Mouse (Mus musculus) heart, embryonic 11.5 days (tissue): ENCODE data around the gene Zbtb20. TPM values are rescaled to one million over a fixed set of nuclear protein-coding genes. Genes with fewer than 3 reads are reported as not detected.

Experiments
- ATAC-seq: fragments of 200-750 bp; cut with Nextera tagmentation; replicated peaks from 2 replicates; pipeline ENCODE4 v1.8.0; 2017; ENCODE audit warnings: moderate library complexity; ENCODE audit not compliant: insufficient number of reproducible peaks, low FRiP score, low TSS enrichment
- H3K27ac ChIP-seq: fragments of 300-500 bp; sonication (generic); 2 replicates; pipeline ENCODE4 v1.5.1; 2014; ENCODE audit warnings: mild to moderate bottlenecking, low read depth, low read length
- H3K27me3 ChIP-seq: fragments of 300-500 bp; sonication (generic); 2 replicates; pipeline ENCODE4 v1.6.1; 2014; ENCODE audit warnings: mild to moderate bottlenecking, low read length, mixed read lengths; ENCODE audit not compliant: control insufficient read depth, insufficient read depth
- H3K36me3 ChIP-seq: fragments of 300-500 bp; sonication (generic); 2 replicates; pipeline ENCODE4 v1.6.1; 2014; ENCODE audit warnings: mild to moderate bottlenecking, low read length, moderate library complexity, mixed read lengths; ENCODE audit not compliant: control insufficient read depth, insufficient read depth
- H3K4me1 ChIP-seq: fragments of 300-500 bp; sonication (generic); 2 replicates; pipeline ENCODE4 v1.6.1; 2014; ENCODE audit warnings: low read length; ENCODE audit not compliant: control insufficient read depth, insufficient read depth
- H3K4me2 ChIP-seq: fragments of 300-500 bp; sonication (generic); 2 replicates; pipeline ENCODE4 v1.6.1; 2014; ENCODE audit warnings: mild to moderate bottlenecking, moderate library complexity
- H3K4me3 ChIP-seq: fragments of 300-500 bp; sonication (generic); 2 replicates; pipeline ENCODE4 v1.5.1; 2014; ENCODE audit warnings: low read depth, low read length
- H3K9ac ChIP-seq: fragments of 300-500 bp; sonication (generic); 2 replicates; pipeline ENCODE4 v1.6.1; 2014; ENCODE audit warnings: mild to moderate bottlenecking, low read depth, low read length, moderate library complexity
- H3K9me3 ChIP-seq: fragments of 300-500 bp; sonication (generic); replicated peaks from 2 replicates; pipeline ENCODE4 v1.6.1; 2016; ENCODE audit warnings: low read length; ENCODE audit not compliant: control insufficient read depth
- WGBS: fragments of 180-500 bp; shearing (Covaris S2); extraction: QIAGEN DNeasy Blood & Tissue Kit; methylation state at CpG from one replicate; pipeline ENCODE4 v1.1.7; 2014; ENCODE audit not compliant: insufficient replicate concordance; 5-methylcytosine and 5-hydroxymethylcytosine counted together
- microRNA counts: library from miRNA; unstranded; fragments of <30 nt; microRNA quantifications from one replicate; lab custom pipeline; 2015
- microRNA-seq: library from miRNA; unstranded; fragments of <30 nt; microRNA quantifications from one replicate; pipeline ENCODE4, GENCODE M21; 2016; ENCODE audit warnings: borderline number of aligned reads
- polyA plus RNA-seq: library from polyadenylated mRNA; unstranded; fragments of >200 nt; fragmentation: Nextera tagmentation; extraction: Ambion mirVana; gene quantifications from 2 replicates; pipeline ENCODE4 v1.2.1, GENCODE M21; 2014

The Zbtb20 gene
- polyA plus RNA-seq, 1 experiment from 2014 or later = 39.0 TPM

DNA sequence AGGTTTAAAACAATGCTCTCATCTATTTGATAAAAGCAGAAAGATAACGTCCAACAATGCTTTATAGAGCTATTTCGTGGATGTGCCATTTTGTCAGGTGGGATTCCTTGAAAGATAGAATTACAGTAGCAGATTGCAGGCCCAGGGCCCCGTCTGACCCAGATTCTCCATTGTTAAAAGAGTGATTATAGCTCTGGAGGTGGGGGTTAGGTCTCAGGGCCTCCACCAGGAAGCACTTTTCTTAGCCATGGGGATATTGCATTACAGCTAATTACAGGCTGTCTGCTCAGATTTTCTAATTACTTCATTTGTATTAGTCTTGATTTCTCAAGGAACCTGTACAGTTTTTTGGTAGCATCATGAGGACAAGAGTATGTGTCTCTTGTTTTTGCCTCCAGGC is 798.7 kb downstream of the Zbtb20 start:
- Histone ChIP-seq H3K4me1 (no peaks in the 10 kb centered on the region), H3K4me2 (no peak overlapping the region), H3K4me3 (no peak overlapping the region), H3K27ac (no peak overlapping the region), H3K36me3 (no peaks in the 10 kb centered on the region), H3K9me3 (0 out of 2 replicates have a peak, but pooled peaks cover 2% of the 10 kb centered on the region), H3K9ac (no peak overlapping the region), H3K27me3 (no peaks in the 10 kb centered on the region)
- no peak for ATAC-seq
- WGBS = 70% methylated on average over 3 of the region's 3 CpGs

DNA sequence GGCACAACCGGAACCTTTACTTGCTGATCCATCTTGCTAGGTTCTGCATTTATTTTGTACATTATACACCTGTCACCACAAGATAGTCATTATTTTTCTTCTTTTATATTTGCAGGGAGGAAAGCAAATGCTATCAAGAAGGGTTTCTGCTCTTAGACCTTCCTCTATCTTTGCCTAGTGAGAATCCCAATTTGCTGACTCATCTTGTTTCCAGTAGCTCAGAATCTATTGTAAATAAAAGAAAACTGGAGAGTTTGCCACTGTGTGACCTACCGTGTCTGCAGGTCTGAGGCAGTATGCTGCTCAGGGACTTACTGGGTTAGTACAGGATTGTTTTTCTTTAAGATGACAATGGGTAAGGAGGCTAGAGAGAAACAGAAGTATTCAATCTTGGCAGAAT is 812.3 kb downstream of the Zbtb20 start:
- H3K9ac ChIP-seq = no peak overlapping the region
- no peaks in the 10 kb centered on the region for H3K9me3 ChIP-seq
- no peaks in the 10 kb centered on the region for H3K27me3 ChIP-seq
- no peak overlapping the region for H3K4me2 ChIP-seq
- H3K36me3 ChIP-seq = no peaks in the 10 kb centered on the region
- H3K4me1 ChIP-seq = no peaks in the 10 kb centered on the region
- 75% methylated on average over 2 of the region's 2 CpGs for WGBS
- no peak for ATAC-seq
- H3K4me3 ChIP-seq = no peak overlapping the region
- no peak overlapping the region for H3K27ac ChIP-seq

DNA sequence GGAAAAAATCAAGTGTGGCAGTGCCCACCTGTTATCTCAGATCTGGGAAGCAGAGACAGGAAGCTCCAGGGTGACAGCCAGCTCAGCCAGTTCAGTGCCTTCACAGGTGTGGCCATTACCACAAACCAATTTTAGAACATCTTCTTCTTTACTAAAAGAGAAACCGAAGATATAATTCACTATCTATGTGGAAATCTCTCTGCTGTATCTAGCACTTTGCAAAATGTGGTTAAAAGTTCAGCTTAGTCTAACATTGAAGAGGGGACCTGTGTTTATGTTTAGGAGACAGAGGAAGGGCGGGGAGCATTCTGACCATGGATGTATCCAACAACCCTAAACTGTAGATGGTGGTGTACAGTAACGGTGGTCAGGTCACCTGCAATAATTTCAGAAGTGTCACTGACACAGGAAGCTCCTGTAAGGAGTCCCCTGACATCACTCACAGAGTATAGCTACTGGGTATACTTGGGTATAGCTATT is 814.6 kb downstream of the Zbtb20 start:
- Histone ChIP-seq H3K4me3 (no peak overlapping the region), H3K27me3 (no peaks in the 10 kb centered on the region), H3K27ac (no peak overlapping the region), H3K9me3 (no peaks in the 10 kb centered on the region), H3K9ac (no peak overlapping the region), H3K4me2 (no peak overlapping the region), H3K4me1 (no peaks in the 10 kb centered on the region), H3K36me3 (no peaks in the 10 kb centered on the region)
- WGBS = 80% methylated on average over 3 of the region's 3 CpGs
- ATAC-seq = no peak

DNA sequence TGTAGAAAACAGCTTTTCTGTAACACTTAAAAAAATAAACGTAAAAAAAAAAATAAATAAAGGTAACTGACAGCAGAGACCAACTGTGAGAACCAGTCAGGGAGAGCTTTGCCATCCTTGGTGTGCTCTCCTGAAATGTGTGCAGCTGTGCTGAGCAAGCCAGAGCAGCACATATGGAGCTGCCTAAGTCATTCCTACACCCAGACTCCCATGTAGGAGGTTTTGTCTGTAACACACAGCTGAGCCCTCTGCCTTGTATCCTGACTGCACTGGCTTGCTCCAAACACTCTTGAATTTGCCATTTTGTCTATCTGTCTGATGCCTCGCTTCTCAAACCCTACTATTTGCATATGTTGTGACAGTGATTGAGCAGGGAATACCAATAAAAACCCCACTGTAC is 815.2 kb downstream of the Zbtb20 start:
- Histone ChIP-seq H3K36me3 (no peaks in the 10 kb centered on the region), H3K4me2 (no peak overlapping the region), H3K9ac (no peak overlapping the region), H3K9me3 (no peaks in the 10 kb centered on the region), H3K4me3 (no peak overlapping the region), H3K27me3 (no peaks in the 10 kb centered on the region), H3K4me1 (no peaks in the 10 kb centered on the region), H3K27ac (no peak overlapping the region)
- WGBS = 75% methylated on average over 2 of the region's 2 CpGs
- ATAC-seq = no peak

DNA sequence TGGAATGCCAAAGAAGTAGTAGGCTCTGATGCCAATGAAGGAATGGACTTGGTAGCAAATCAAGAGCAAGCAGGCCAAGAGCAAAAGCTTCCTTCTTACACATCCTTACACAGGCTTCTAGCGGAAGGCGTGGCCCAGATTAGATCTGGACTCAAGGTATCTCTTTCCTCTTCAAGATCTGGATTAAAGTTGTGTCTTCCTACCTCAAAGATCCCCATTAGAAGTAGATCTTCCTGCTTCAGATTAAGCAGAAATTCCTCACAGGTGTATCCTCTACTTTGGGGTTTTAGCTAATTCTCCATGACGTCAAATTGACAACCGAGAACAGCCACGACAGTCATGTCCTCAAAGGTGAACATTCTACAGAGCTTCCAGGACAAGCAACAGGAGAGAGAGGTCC is 816.1 kb downstream of the Zbtb20 start:
- WGBS = 90% methylated on average over 5 of the region's 5 CpGs
- Histone ChIP-seq H3K36me3 (no peaks in the 10 kb centered on the region), H3K27me3 (no peaks in the 10 kb centered on the region), H3K9ac (no peak overlapping the region), H3K4me2 (no peak overlapping the region), H3K4me1 (no peaks in the 10 kb centered on the region), H3K9me3 (no peaks in the 10 kb centered on the region), H3K4me3 (no peak overlapping the region), H3K27ac (no peak overlapping the region)
- no peak for ATAC-seq

MicroRNA genes within 50 kb of the gene (microRNA counts, 519-probe panel; counts per million panel counts)
- microRNA mmu-miR-568 (lab: Ali Mortazavi, UCI) = 32.2 counts per million

Small RNAs within 50 kb of the gene (microRNA-seq; reads per million reads assigned to microRNA genes)
- gene Mir568 = not detected
